Mouse (Mus musculus) kidney, postnatal 0 days (tissue): ENCODE measurements around the gene Vav1. TPM values are rescaled to one million over a fixed set of nuclear protein-coding genes. Genes with fewer than 3 reads are reported as not detected.

ENCODE experiments used
- ATAC-seq: fragments of 200-750 bp; cut with Nextera tagmentation; replicated peaks from 2 replicates; pipeline ENCODE4 v1.8.0; 2017; ENCODE audit warnings: low read depth, moderate number of reproducible peaks, moderate TSS enrichment, moderate library complexity; ENCODE audit not compliant: low FRiP score
- DNase-seq: peaks from one replicate; pipeline ENCODE4 v3.0.0-alpha.2; 2016; ENCODE audit warnings: low spot score
- H3K27ac ChIP-seq: fragments of 300-500 bp; sonication (generic); 2 replicates; pipeline ENCODE4 v1.5.1; 2014; ENCODE audit warnings: mild to moderate bottlenecking
- H3K27me3 ChIP-seq: fragments of 300-500 bp; sonication (generic); 2 replicates; pipeline ENCODE4 v1.6.1; 2014; ENCODE audit warnings: low read length, mixed read lengths; ENCODE audit not compliant: insufficient read depth
- H3K36me3 ChIP-seq: fragments of 300-500 bp; sonication (generic); 2 replicates; pipeline ENCODE4 v1.6.1; 2014; ENCODE audit warnings: low read length, mixed read lengths; ENCODE audit not compliant: insufficient read depth
- H3K4me1 ChIP-seq: fragments of 300-500 bp; sonication (generic); replicated peaks from 2 replicates; pipeline ENCODE4 v1.6.1; 2014; ENCODE audit warnings: antibody characterized with exemption, low read length, mixed read lengths; ENCODE audit not compliant: insufficient read depth
- H3K4me2 ChIP-seq: fragments of 300-500 bp; sonication (generic); 2 replicates; pipeline ENCODE4 v1.6.1; 2014; ENCODE audit warnings: mild to moderate bottlenecking, low read length, moderate library complexity, mixed read lengths
- H3K4me3 ChIP-seq: fragments of 300-500 bp; sonication (generic); replicated peaks from 2 replicates; pipeline ENCODE4 v1.5.1; 2014; ENCODE audit warnings: low read depth, low read length
- H3K9ac ChIP-seq: fragments of 300-500 bp; sonication (generic); 2 replicates; pipeline ENCODE4 v1.6.1; 2014; ENCODE audit warnings: low read depth, low read length
- H3K9me3 ChIP-seq: fragments of 300-500 bp; sonication (generic); replicated peaks from 2 replicates; pipeline ENCODE4 v1.6.1; 2016; ENCODE audit warnings: low read length, inconsistent platforms, mixed read lengths
- CTCF ChIP-seq: IDR thresholded peaks from 2 replicates; pipeline ENCODE4 v1.5.1; 2016; ENCODE audit warnings: antibody characterized with exemption, low read depth, mild to moderate bottlenecking, moderate library complexity
- WGBS: fragments of 180-500 bp; shearing (Covaris S2); extraction: QIAGEN DNeasy Blood & Tissue Kit; methylation state at CpG from one replicate; pipeline ENCODE4 v1.1.7; 2014; 5-methylcytosine and 5-hydroxymethylcytosine counted together
- polyA plus RNA-seq: library from polyadenylated mRNA; unstranded; fragments of >200 nt; fragmentation: Nextera tagmentation; extraction: Ambion mirVana; gene quantifications from 2 replicates; pipeline ENCODE4 v1.2.1, GENCODE M21; 2015

The Vav1 gene
- 0.87 and 1.1 TPM in 2 replicates for polyA plus RNA-seq

- Histone ChIP-seq H3K36me3 (no peaks in the 10 kb centered on the region), H3K4me2 (no peak within 1 kb of the TSS), H3K27ac (no peak within 1 kb of the TSS), H3K9me3 (no peaks in the 10 kb centered on the region), H3K4me1 (peaks cover 6% of the 10 kb centered on the region), H3K27me3 (no peaks in the 10 kb centered on the region), H3K4me3 (no peak within 1 kb of the TSS), H3K9ac (no peak within 1 kb of the TSS)
- DNase-seq (no peak), ATAC-seq (no peak)
- no peak for TF ChIP-seq CTCF
- WGBS: 64% methylated on average over 26 of the region's 26 CpGs
Measured at GRCm38 (mm10) chr17:57278943-57279590, at the start of gene Vav1. Gene Vav1 (plus strand): TSS chr17:57279100.

GRCm38 (mm10) chr17:57229851-57230727 lies 48.8 kb upstream of the Vav1 start:
- Histone ChIP-seq H3K9me3 (no peaks in the 10 kb centered on the region), H3K36me3 (0 out of 2 replicates have a peak, but pooled peaks cover 2% of the 10 kb centered on the region), H3K9ac (no peak overlapping the region), H3K27ac (no peak overlapping the region), H3K4me1 (0 out of 2 replicates have a peak, but pooled peaks cover 3% of the 10 kb centered on the region), H3K4me2 (no peak overlapping the region), H3K27me3 (no peaks in the 10 kb centered on the region), H3K4me3 (no peak overlapping the region)
- no peak for DNase-seq
- no peak for ATAC-seq
- no peak for TF ChIP-seq CTCF
- WGBS: 73% methylated on average over 15 of the region's 15 CpGs

GRCm38 (mm10) chr17:57230728-57231125 lies 48.2 kb upstream of the Vav1 start:
- Histone ChIP-seq H3K4me3 (no peak overlapping the region), H3K4me1 (0 out of 2 replicates have a peak, but pooled peaks cover 3% of the 10 kb centered on the region), H3K27ac (no peak overlapping the region), H3K4me2 (no peak overlapping the region), H3K9ac (no peak overlapping the region), H3K36me3 (peaks cover 5% of the 10 kb centered on the region; the same call in 1 of the 2 replicates), H3K27me3 (no peaks in the 10 kb centered on the region), H3K9me3 (no peaks in the 10 kb centered on the region)
- 53% methylated on average over 6 of the region's 6 CpGs for whole genome bisulfite sequencing
- TF ChIP-seq CTCF: no peak
- ATAC-seq (no peak), DNase-seq (no peak)

DNA sequence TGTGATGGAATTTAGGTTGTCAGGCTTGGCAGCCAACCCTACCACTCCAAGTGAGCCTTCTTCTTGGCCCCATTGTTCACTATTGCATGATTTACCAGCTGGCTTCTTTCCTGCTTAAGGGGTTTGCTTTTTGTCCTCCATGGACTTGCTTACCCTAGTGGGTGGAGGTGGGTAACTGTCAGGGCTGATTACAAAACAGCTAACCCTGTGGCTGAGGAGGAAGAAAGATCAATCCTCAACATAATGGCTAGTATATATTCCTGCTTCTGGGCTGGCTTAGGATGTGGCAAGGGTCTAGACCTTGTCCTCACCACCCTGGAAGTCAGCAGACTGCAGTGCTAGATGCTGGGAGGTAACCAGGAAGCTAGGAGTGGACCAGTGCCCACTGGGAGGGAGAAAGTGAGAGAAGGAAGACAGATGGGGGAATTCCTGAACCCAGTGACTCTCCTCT lies 47.6 kb upstream of the Vav1 start:
- H3K27ac ChIP-seq: no peak overlapping the region
- no peak overlapping the region for H3K4me3 ChIP-seq
- no peak for ATAC-seq
- no peak for DNase-seq
- no peak for TF ChIP-seq CTCF
- no peaks in the 10 kb centered on the region for H3K27me3 ChIP-seq
- peaks cover 9% of the 10 kb centered on the region; the same call in 1 of the 2 replicates for H3K36me3 ChIP-seq
- no peaks in the 10 kb centered on the region for H3K9me3 ChIP-seq
- H3K4me1 ChIP-seq: 0 out of 2 replicates have a peak, but pooled peaks cover 3% of the 10 kb centered on the region
- H3K4me2 ChIP-seq: no peak overlapping the region
- H3K9ac ChIP-seq: no peak overlapping the region

DNA sequence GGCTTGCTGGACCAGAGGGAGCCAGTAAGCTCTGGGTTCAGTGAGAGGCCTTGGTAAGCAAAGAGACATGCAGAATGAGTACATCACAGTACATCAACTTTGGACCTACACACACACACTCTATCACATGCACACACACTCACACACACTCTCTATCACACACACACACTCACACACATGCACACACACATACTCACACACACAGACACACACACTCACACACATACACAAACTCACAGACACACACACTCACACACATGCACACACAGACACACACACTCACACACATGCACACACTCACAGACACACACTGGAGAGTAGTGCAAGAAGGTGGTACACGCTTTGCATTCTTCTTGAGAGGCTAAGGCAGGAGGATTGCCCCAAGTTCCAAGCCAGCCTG lies 46.7 kb upstream of the Vav1 start:
- no peaks in the 10 kb centered on the region for H3K27me3 ChIP-seq
- no peak for DNase-seq
- H3K27ac ChIP-seq: peak overlapping the region; percentile 66; the same call in 1 of the 2 replicates
- H3K9me3 ChIP-seq: no peaks in the 10 kb centered on the region
- H3K4me2 ChIP-seq: no peak overlapping the region
- H3K4me1 ChIP-seq: 0 out of 2 replicates have a peak, but pooled peaks cover 3% of the 10 kb centered on the region
- H3K9ac ChIP-seq: no peak overlapping the region
- H3K4me3 ChIP-seq: no peak overlapping the region
- ATAC-seq: no peak
- no peak for TF ChIP-seq CTCF
- H3K36me3 ChIP-seq: peaks cover 17% of the 10 kb centered on the region; the same call in 1 of the 2 replicates
- 68% methylated on average over 1 of the region's 1 CpGs for WGBS

DNA sequence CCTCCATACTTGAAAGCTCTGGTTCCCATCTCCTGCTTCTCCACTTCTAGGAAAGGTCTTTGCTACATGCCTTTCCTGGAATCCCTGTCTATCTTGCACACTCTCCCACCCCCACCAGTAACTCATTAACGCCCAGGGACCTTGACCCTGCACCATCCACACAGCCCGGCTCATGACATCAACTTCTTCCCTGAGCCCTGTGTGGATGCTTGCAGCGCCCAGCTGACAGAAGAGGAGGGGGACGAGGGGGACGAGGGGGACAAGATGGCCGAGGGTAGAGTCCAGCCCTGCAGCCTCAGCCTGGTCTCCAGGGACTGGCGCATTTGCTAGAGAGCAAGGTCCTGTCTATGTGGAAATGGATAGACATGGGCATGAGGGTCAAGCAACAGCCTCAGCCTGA lies 45.9 kb upstream of the Vav1 start:
- 0 out of 2 replicates have a peak overlapping the region, but pooled peaks have one; percentile 14 for H3K4me3 ChIP-seq
- H3K9me3 ChIP-seq: no peaks in the 10 kb centered on the region
- peak overlapping the region; percentile 87 for H3K27ac ChIP-seq
- peaks cover 24% of the 10 kb centered on the region for H3K36me3 ChIP-seq
- H3K27me3 ChIP-seq: no peaks in the 10 kb centered on the region
- 0 out of 2 replicates have a peak overlapping the region, but pooled peaks have one; percentile 35 for H3K4me2 ChIP-seq
- WGBS: 29% methylated on average over 7 of the region's 7 CpGs
- H3K4me1 ChIP-seq: 0 out of 2 replicates have a peak, but pooled peaks cover 3% of the 10 kb centered on the region
- H3K9ac ChIP-seq: no peak overlapping the region
- no peak for TF ChIP-seq CTCF
- DNase-seq (peak; percentile 43), ATAC-seq (peak; percentile 93)
